Mouse (Mus musculus) cortical plate, adult 2 months (tissue): ENCODE results near the gene Wdr49.

Experiments used
- CTCF ChIP-seq: fragments of 200-500 bp; IDR thresholded peaks from 2 replicates; pipeline ENCODE4 v1.5.1; 2011; ENCODE audit warnings: mild to moderate bottlenecking, control low read depth, low read length; ENCODE audit not compliant: insufficient read depth; ENCODE audit errors: extremely low read depth
- POLR2A ChIP-seq: fragments of 200-500 bp; IDR thresholded peaks from 2 replicates; pipeline ENCODE4 v1.6.1; 2011; ENCODE audit warnings: mild to moderate bottlenecking, low read length, control low read depth; ENCODE audit not compliant: insufficient read depth; ENCODE audit errors: extremely low read depth

DNA sequence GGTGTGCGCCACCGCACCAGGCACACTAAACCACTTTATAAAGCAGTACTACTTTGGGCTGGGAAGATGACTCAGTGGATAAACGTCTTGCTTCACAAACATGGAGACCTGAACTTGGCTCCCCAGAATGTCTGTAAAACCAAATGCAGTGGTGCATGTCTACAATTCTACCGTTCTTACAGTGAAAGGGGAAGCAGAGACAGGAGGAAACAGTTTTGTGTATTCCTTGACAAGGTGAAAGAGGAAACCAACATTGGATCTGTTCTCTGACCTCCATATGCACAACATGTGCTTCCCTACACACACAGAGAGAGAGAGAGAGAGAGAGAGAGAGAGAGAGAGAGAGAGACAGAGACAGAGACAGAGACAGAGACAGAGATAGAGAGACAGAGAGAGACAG is 204.5 kb downstream of the Wdr49 start:
- TF ChIP-seq POLR2A (no peak), CTCF (no peak)
